Mouse (Mus musculus) kidney, postnatal 0 days (tissue): ENCODE measurements around the gene Immt. TPM values are rescaled to one million over a fixed set of nuclear protein-coding genes. Genes with fewer than 3 reads are reported as not detected.

Experiments used
- ATAC-seq: fragments of 200-750 bp; cut with Nextera tagmentation; replicated peaks from 2 replicates; pipeline ENCODE4 v1.8.0; 2017; ENCODE audit warnings: low read depth, moderate number of reproducible peaks, moderate TSS enrichment, moderate library complexity; ENCODE audit not compliant: low FRiP score
- DNase-seq: peaks from one replicate; pipeline ENCODE4 v3.0.0-alpha.2; 2016; ENCODE audit warnings: low spot score
- H3K27ac ChIP-seq: fragments of 300-500 bp; sonication (generic); 2 replicates; pipeline ENCODE4 v1.5.1; 2014; ENCODE audit warnings: mild to moderate bottlenecking
- H3K27me3 ChIP-seq: fragments of 300-500 bp; sonication (generic); 2 replicates; pipeline ENCODE4 v1.6.1; 2014; ENCODE audit warnings: low read length, mixed read lengths; ENCODE audit not compliant: insufficient read depth
- H3K36me3 ChIP-seq: fragments of 300-500 bp; sonication (generic); 2 replicates; pipeline ENCODE4 v1.6.1; 2014; ENCODE audit warnings: low read length, mixed read lengths; ENCODE audit not compliant: insufficient read depth
- H3K4me1 ChIP-seq: fragments of 300-500 bp; sonication (generic); replicated peaks from 2 replicates; pipeline ENCODE4 v1.6.1; 2014; ENCODE audit warnings: antibody characterized with exemption, low read length, mixed read lengths; ENCODE audit not compliant: insufficient read depth
- H3K4me2 ChIP-seq: fragments of 300-500 bp; sonication (generic); 2 replicates; pipeline ENCODE4 v1.6.1; 2014; ENCODE audit warnings: mild to moderate bottlenecking, low read length, moderate library complexity, mixed read lengths
- H3K4me3 ChIP-seq: fragments of 300-500 bp; sonication (generic); replicated peaks from 2 replicates; pipeline ENCODE4 v1.5.1; 2014; ENCODE audit warnings: low read depth, low read length
- H3K9ac ChIP-seq: fragments of 300-500 bp; sonication (generic); 2 replicates; pipeline ENCODE4 v1.6.1; 2014; ENCODE audit warnings: low read depth, low read length
- H3K9me3 ChIP-seq: fragments of 300-500 bp; sonication (generic); replicated peaks from 2 replicates; pipeline ENCODE4 v1.6.1; 2016; ENCODE audit warnings: low read length, inconsistent platforms, mixed read lengths
- CTCF ChIP-seq: IDR thresholded peaks from 2 replicates; pipeline ENCODE4 v1.5.1; 2016; ENCODE audit warnings: antibody characterized with exemption, low read depth, mild to moderate bottlenecking, moderate library complexity
- WGBS: fragments of 180-500 bp; shearing (Covaris S2); extraction: QIAGEN DNeasy Blood & Tissue Kit; methylation state at CpG from one replicate; pipeline ENCODE4 v1.1.7; 2014; 5-methylcytosine and 5-hydroxymethylcytosine counted together
- polyA plus RNA-seq: library from polyadenylated mRNA; unstranded; fragments of >200 nt; fragmentation: Nextera tagmentation; extraction: Ambion mirVana; gene quantifications from 2 replicates; pipeline ENCODE4 v1.2.1, GENCODE M21; 2015

Immt gene
- polyA plus RNA-seq = 222 and 244 TPM in 2 replicates

DNA sequence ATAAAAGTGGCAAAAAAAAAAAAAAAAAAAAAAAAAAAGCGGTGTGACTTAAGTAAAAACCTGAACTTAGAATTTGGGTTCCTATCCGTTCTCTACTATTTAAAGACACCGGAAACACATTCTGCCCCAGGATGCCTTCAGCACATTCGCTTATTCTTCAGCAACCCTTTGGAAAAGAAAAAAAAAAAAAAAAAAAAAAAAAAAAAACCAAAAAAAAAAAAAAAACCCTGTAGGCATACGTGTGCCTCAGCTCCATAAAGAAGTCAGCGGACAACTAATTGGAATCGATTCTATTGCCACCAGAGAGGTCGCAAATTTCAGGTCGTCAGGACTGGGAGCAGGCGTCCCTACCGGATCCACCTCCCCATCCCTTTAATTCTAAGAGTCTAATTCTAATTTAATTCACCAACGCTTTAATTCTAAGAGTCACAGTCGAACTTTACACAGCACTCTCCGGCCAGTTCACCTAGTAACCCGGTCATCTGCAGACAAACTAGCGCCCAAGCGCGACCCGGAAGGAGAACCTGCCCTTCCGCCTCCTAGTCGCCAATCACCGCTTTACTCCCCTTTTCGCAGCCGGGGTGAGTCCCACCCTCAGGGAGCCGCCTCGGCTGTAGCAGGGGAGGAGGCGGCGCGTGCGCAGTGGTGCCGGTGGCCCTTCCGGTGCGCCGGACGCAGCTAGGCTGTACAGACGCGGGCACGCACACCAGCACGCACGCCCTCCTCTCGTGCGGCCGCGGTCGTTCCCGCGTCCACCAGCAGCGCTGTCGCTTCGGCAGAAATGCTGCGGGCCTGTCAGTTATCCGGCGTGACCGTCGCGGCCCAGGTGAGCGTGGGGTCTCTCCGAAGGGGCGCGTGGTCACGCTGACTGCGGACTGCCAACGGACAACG, at the start of gene Immt:
TSS of gene Immt (plus strand) at position 642 of the 891 bp plus-strand sequence.
- ATAC-seq = peak; percentile 99
- Histone ChIP-seq H3K4me1 (0 out of 2 replicates have a peak, but pooled peaks cover 6% of the 10 kb centered on the region), H3K27ac (peak within 1 kb of the TSS; percentile 95), H3K36me3 (0 out of 2 replicates have a peak, but pooled peaks cover 2% of the 10 kb centered on the region), H3K9ac (peak within 1 kb of the TSS; percentile 90), H3K27me3 (no peaks in the 10 kb centered on the region), H3K4me3 (peak within 1 kb of the TSS; percentile 95), H3K4me2 (peak within 1 kb of the TSS; percentile 72), H3K9me3 (no peaks in the 10 kb centered on the region)
- TF ChIP-seq CTCF = 0 out of 2 replicates have a peak, but pooled peaks have one; percentile 1
- DNase-seq = peak; percentile 100
- WGBS = under 1% methylated on average over 64 of the region's 64 CpGs

DNA sequence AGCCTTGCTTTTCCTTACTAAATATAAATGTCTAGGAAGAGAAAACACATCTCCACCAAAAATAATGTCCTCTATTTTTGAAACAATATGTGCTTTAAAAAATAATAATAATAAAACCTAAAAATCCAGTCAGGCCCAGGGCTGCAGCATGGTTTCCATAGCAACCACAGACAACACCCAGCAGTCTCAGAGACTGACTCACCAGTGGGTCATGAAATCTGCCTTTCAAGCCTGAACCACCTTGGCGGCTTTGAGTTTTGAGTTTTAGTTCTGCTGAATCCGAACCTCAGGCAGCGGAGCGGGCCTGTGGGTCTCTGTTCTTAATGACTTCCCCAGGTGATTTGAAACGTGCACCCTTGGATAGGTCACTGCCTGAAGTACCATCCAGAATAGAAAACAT, 48.0 kb upstream of the Immt start:
- Histone ChIP-seq H3K4me1 (no peaks in the 10 kb centered on the region), H3K36me3 (no peaks in the 10 kb centered on the region), H3K9ac (no peak overlapping the region), H3K4me3 (no peak overlapping the region), H3K27ac (no peak overlapping the region), H3K27me3 (no peaks in the 10 kb centered on the region), H3K4me2 (no peak overlapping the region), H3K9me3 (no peaks in the 10 kb centered on the region)
- DNase-seq (no peak), ATAC-seq (no peak)
- TF ChIP-seq CTCF = no peak
- 88% methylated on average over 5 of the region's 5 CpGs for WGBS

DNA sequence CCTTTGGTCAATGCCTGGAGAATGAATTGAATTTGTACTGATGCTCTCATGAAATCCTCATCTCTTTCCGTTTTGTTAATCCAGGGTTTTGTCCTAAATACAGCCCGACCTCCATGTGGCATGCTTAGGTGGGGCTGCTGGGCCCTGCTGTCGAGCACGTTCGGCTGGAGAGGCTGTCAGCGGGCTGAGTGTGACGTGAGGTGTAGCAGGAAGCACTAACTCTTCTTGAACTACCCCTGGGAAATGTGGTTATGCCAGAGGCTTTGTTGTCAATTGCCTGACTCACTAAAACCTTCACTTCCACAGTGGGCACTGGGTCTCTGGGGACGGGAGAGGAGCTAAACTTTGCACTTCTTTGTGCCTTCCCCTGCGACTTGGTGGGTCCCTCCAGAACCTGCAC, 42.8 kb upstream of the Immt start:
- Histone ChIP-seq H3K27me3 (no peaks in the 10 kb centered on the region), H3K4me2 (no peak overlapping the region), H3K4me1 (no peaks in the 10 kb centered on the region), H3K4me3 (no peak overlapping the region), H3K36me3 (no peaks in the 10 kb centered on the region), H3K9ac (no peak overlapping the region), H3K27ac (no peak overlapping the region), H3K9me3 (no peaks in the 10 kb centered on the region)
- no peak for ATAC-seq
- no peak for TF ChIP-seq CTCF
- no peak for DNase-seq
- WGBS = 41% methylated on average over 9 of the region's 9 CpGs

DNA sequence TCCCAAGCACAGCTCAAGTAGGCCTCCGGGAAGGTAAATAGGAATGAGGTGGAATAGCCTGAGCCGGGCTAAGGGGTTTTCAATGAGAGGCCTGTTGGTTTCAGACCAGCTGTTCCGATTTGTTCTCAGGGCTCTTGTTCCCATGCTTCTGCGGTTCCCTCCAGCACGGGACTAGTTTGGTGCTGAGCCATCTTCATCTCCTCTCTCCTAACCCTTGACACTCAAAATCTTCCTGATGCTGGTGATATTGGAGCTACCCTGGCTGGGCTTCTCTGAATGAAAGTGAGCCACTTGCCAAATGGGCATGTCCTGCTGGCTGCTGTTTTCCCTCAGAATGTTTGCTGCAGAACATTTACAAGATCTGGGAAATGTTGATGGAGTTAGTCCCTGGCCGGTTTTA, 39.4 kb upstream of the Immt start:
- Histone ChIP-seq H3K9ac (no peak overlapping the region), H3K4me3 (no peak overlapping the region), H3K27ac (no peak overlapping the region), H3K4me1 (no peaks in the 10 kb centered on the region), H3K4me2 (no peak overlapping the region), H3K27me3 (no peaks in the 10 kb centered on the region), H3K36me3 (no peaks in the 10 kb centered on the region), H3K9me3 (no peaks in the 10 kb centered on the region)
- DNase-seq = no peak
- WGBS = 78% methylated on average over 6 of the region's 6 CpGs
- ATAC-seq = no peak
- TF ChIP-seq CTCF = no peak

DNA sequence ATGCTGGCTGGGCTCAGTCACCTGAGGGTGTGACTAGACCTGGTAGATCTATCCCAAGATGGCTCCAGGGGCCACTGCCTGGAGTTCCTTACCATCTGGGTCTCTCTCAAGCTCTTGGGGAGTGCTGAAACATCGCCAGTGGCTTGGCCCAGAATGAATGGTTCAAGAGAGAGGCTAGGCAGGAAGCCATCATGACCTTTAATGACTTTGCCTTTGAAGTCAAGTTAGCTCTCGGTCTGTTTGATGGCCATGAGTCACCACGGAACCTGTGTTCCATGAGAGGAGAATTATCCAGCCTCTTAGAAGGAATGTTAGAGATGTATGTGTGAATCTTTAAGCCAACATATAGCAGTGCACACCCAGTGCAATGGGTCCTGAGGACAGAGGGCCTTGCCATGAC, 31.7 kb upstream of the Immt start:
- DNase-seq (no peak), ATAC-seq (no peak)
- Histone ChIP-seq H3K27ac (no peak overlapping the region), H3K36me3 (no peaks in the 10 kb centered on the region), H3K27me3 (no peaks in the 10 kb centered on the region), H3K9me3 (no peaks in the 10 kb centered on the region), H3K9ac (no peak overlapping the region), H3K4me2 (no peak overlapping the region), H3K4me3 (no peak overlapping the region), H3K4me1 (no peaks in the 10 kb centered on the region)
- WGBS = 44% methylated on average over 3 of the region's 3 CpGs
- no peak for TF ChIP-seq CTCF

DNA sequence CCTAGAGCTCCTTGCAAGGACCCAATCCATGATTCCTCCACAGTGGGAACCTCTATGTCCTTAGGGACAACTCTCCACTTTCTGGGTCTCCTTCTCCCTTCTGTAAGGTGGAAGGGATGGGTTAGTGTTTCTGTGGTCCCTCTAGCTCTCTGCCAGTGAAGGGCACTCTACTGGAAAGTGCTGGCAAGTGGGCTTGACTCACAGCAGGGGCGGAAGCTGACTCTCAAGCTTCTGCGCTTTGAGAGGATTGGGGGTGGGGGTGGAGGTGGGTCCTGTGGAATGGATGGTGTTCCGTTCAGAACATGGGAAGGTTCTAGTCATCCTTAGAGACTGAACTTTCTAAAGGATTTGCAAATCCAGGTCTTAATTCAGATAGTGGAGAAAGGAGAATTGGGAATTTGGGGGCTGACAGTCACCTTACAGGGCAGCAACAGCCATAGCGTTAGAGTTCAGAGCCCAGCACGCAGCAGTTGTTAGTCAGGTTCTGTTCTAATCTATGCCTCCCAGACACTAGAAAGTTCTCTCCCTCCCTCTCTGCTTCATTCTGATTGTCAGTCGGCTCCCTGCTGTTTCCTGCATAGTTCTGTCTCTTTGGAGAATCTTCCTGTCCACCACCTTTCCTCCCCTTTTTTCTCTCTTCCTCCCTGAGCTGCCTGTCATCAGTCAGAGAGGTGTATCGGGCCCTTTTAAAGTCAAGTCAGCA, 30.0 kb upstream of the Immt start:
- Histone ChIP-seq H3K9ac (no peak overlapping the region), H3K27ac (no peak overlapping the region), H3K4me2 (no peak overlapping the region), H3K4me3 (no peak overlapping the region), H3K27me3 (no peaks in the 10 kb centered on the region), H3K4me1 (no peaks in the 10 kb centered on the region), H3K36me3 (no peaks in the 10 kb centered on the region), H3K9me3 (no peaks in the 10 kb centered on the region)
- ATAC-seq = no peak
- TF ChIP-seq CTCF = no peak
- 55% methylated on average over 7 of the region's 7 CpGs for WGBS
- DNase-seq = no peak
